ENCODE assay signal across 8 mouse cellular contexts in genomic region chr7:141474160-141474559, GRCm38 (mm10). TPM values are rescaled to one million over a fixed set of nuclear protein-coding genes. Genes with fewer than 3 reads are reported as not detected.
DNase-seq lines count a peak whose midpoint lies in the region; ATAC-seq and TF ChIP-seq lines count a peak whose summit lies in the region.
"Had no signal": no experiment of that assay in that cellular context is flagged by ENCODE, and none has a peak within 500 bp of the region (broad histone marks: within the 10 kb centered on the region; RNA-seq: fewer than 3 reads in every experiment).

No protein-coding gene starts in this region.

- no peak for TF ChIP-seq CTCF in lung, postnatal 0 days (IDR thresholded peaks at IDR 0.05)
- TF ChIP-seq CTCF in small intestine, adult 2 months (IDR thresholded peaks at IDR 0.05; ENCODE audit: extremely low read depth, insufficient read length, insufficient replicate concordance, low read depth, low read length): no peak

- no peaks in the 10 kb centered on the region for H3K27me3 ChIP-seq in lung, postnatal 0 days (replicated peaks; ENCODE audit: insufficient read depth, low read length)
- peaks cover 31% of the 10 kb centered on the region for H3K27me3 ChIP-seq in forebrain, embryonic 12.5 days
- H3K27me3 ChIP-seq in limb, embryonic 12.5 days: no peaks in the 10 kb centered on the region
- H3K27me3 ChIP-seq in small intestine, adult 2 months (ENCODE audit: control insufficient read depth, insufficient read depth, low read length): no peaks in the 10 kb centered on the region

- H3K9me3 ChIP-seq in lung, postnatal 0 days (ENCODE audit: low read length): no peaks in the 10 kb centered on the region
- no peaks in the 10 kb centered on the region for H3K9me3 ChIP-seq in forebrain, embryonic 12.5 days
- H3K9me3 ChIP-seq in limb, embryonic 12.5 days: no peaks in the 10 kb centered on the region

- peak overlapping the region; percentile 77 for H3K9ac ChIP-seq in lung, postnatal 0 days (replicated peaks; ENCODE audit: low read depth)
- H3K9ac ChIP-seq in forebrain, embryonic 12.5 days: peak overlapping the region; percentile 78
- peak overlapping the region; percentile 82 for H3K9ac ChIP-seq in limb, embryonic 12.5 days (replicated peaks)

- no peak for TF ChIP-seq POLR2A in small intestine, adult 2 months (IDR thresholded peaks at IDR 0.05; ENCODE audit: low read depth, low read length)

- H3K4me3 ChIP-seq in lung, postnatal 0 days (ENCODE audit: low read depth, low read length): peak overlapping the region; percentile 68
- peak overlapping the region; percentile 64 for H3K4me3 ChIP-seq in forebrain, embryonic 12.5 days (replicated peaks)
- H3K4me3 ChIP-seq in limb, embryonic 12.5 days (replicated peaks): peak overlapping the region; percentile 73
- peak overlapping the region; percentile 89 for H3K4me3 ChIP-seq in small intestine, adult 2 months (ENCODE audit: low read depth, low read length)

- H3K4me2 ChIP-seq in lung, postnatal 0 days (replicated peaks; ENCODE audit: low read depth, low read length): peak overlapping the region; percentile 94
- H3K4me2 ChIP-seq in forebrain, embryonic 12.5 days: peak overlapping the region; percentile 91
- H3K4me2 ChIP-seq in limb, embryonic 12.5 days: peak overlapping the region; percentile 92

- DNase-seq in lung, postnatal 0 days (ENCODE audit: low spot score): no peak
- DNase-seq in lung, postnatal 4 days: no peak
- DNase-seq in left cerebral cortex, postnatal 4 days: no peak
- no peak for DNase-seq in thymus, adult 18-20 months

- WGBS in lung, postnatal 0 days: 5% methylated on average over 5 of the region's 5 CpGs
- WGBS in forebrain, embryonic 12.5 days: 10% methylated on average over 5 of the region's 5 CpGs
- 10% methylated on average over 5 of the region's 5 CpGs for WGBS in limb, embryonic 12.5 days
- under 1% methylated on average over 5 of the region's 5 CpGs for WGBS in small intestine, adult 2 months

- no peak for TF ChIP-seq EP300 in lung, postnatal 0 days (IDR thresholded peaks at IDR 0.05)

- intact Hi-C loops in left cerebral cortex, postnatal 4 days (cut with DNase I): no loop called here

- H3K27ac ChIP-seq in lung, postnatal 0 days (ENCODE audit: low read length): no peak overlapping the region
- no peak overlapping the region for H3K27ac ChIP-seq in forebrain, embryonic 12.5 days
- no peak overlapping the region for H3K27ac ChIP-seq in limb, embryonic 12.5 days
- no peak overlapping the region for H3K27ac ChIP-seq in small intestine, adult 2 months (ENCODE audit: insufficient read depth, low read depth, low read length)

- ATAC-seq in lung, postnatal 0 days: no peak
- no peak for ATAC-seq in forebrain, embryonic 12.5 days (ENCODE audit: low FRiP score)
- ATAC-seq in limb, embryonic 12.5 days (ENCODE audit: insufficient number of reproducible peaks, insufficient read depth, low FRiP score, low TSS enrichment, low read depth): no peak

- H3K36me3 ChIP-seq in lung, postnatal 0 days (ENCODE audit: insufficient read depth, low read length): peaks cover 15% of the 10 kb centered on the region
- peaks cover 34% of the 10 kb centered on the region for H3K36me3 ChIP-seq in forebrain, embryonic 12.5 days (replicated peaks)
- peaks cover 35% of the 10 kb centered on the region for H3K36me3 ChIP-seq in limb, embryonic 12.5 days
- H3K36me3 ChIP-seq in small intestine, adult 2 months (ENCODE audit: control insufficient read depth, insufficient read depth, low read length): peaks cover 27% of the 10 kb centered on the region

- H3K4me1 ChIP-seq in lung, postnatal 0 days (ENCODE audit: insufficient read depth, low read depth, low read length): peaks cover 33% of the 10 kb centered on the region
- peaks cover 40% of the 10 kb centered on the region for H3K4me1 ChIP-seq in forebrain, embryonic 12.5 days
- peaks cover 52% of the 10 kb centered on the region for H3K4me1 ChIP-seq in limb, embryonic 12.5 days (replicated peaks)
- peaks cover 26% of the 10 kb centered on the region for H3K4me1 ChIP-seq in small intestine, adult 2 months (ENCODE audit: control insufficient read depth, insufficient read depth, insufficient read length, low read length)

RNA-seq across cellular contexts. Expression of gene Polr2l, which starts 0.8 kb away (rescaled TPM):
- 48.0 and 50.5 TPM in 2 replicates for polyA plus RNA-seq in lung, postnatal 0 days (2015; fragmentation: Nextera tagmentation; extraction: Ambion mirVana)
- 69.8 and 78.4 TPM in 2 replicates for polyA plus RNA-seq in forebrain, embryonic 12.5 days (2016; fragmentation: Nextera tagmentation; extraction: Ambion mirVana)
- 65.7 and 67.3 TPM in 2 replicates for polyA plus RNA-seq in limb, embryonic 12.5 days (2016; fragmentation: Nextera tagmentation; extraction: Ambion mirVana)
- 29.9 and 30.2 TPM in 2 replicates for polyA plus RNA-seq in small intestine, adult 2 months (2012; rRNA removed)
- 10 to 100 TPM; 38.5 to 40.1 TPM for total RNA-seq in left cerebral cortex, postnatal 4 days (2021)

RNA-seq across cellular contexts. Expression of gene Tspan4, which starts 0.9 kb away (rescaled TPM):
- polyA plus RNA-seq in lung, postnatal 0 days (2015; fragmentation: Nextera tagmentation; extraction: Ambion mirVana): 100 and 107 TPM in 2 replicates
- 18.8 and 24.2 TPM in 2 replicates for polyA plus RNA-seq in forebrain, embryonic 12.5 days (2016; fragmentation: Nextera tagmentation; extraction: Ambion mirVana)
- 24.8 and 33.0 TPM in 2 replicates for polyA plus RNA-seq in limb, embryonic 12.5 days (2016; fragmentation: Nextera tagmentation; extraction: Ambion mirVana)
- polyA plus RNA-seq in small intestine, adult 2 months (2012; rRNA removed): 15.7 and 16.1 TPM in 2 replicates
- total RNA-seq in left cerebral cortex, postnatal 4 days (2021): 10 to 100 TPM; 33.5 to 35.9 TPM

RNA-seq across cellular contexts. Expression of gene Cd151, which starts 7.0 kb away (rescaled TPM):
- polyA plus RNA-seq in lung, postnatal 0 days (2015; fragmentation: Nextera tagmentation; extraction: Ambion mirVana): 45.1 and 49.6 TPM in 2 replicates
- polyA plus RNA-seq in forebrain, embryonic 12.5 days (2016; fragmentation: Nextera tagmentation; extraction: Ambion mirVana): 13.9 and 18.2 TPM in 2 replicates
- 11.3 and 13.5 TPM in 2 replicates for polyA plus RNA-seq in limb, embryonic 12.5 days (2016; fragmentation: Nextera tagmentation; extraction: Ambion mirVana)
- 209 and 414 TPM in 2 replicates for polyA plus RNA-seq in small intestine, adult 2 months (2012; rRNA removed)
- total RNA-seq in left cerebral cortex, postnatal 4 days (2021): 10 to 100 TPM; 46.7 to 50.6 TPM

RNA-seq across cellular contexts. Expression of gene Cracr2b, which starts 13.3 kb away (rescaled TPM):
- polyA plus RNA-seq in lung, postnatal 0 days (2015; fragmentation: Nextera tagmentation; extraction: Ambion mirVana): 74.9 and 82.0 TPM in 2 replicates
- polyA plus RNA-seq in forebrain, embryonic 12.5 days (2016; fragmentation: Nextera tagmentation; extraction: Ambion mirVana): 4.0 and 4.3 TPM in 2 replicates
- 7.7 and 9.8 TPM in 2 replicates for polyA plus RNA-seq in limb, embryonic 12.5 days (2016; fragmentation: Nextera tagmentation; extraction: Ambion mirVana)
- 32.6 and 57.1 TPM in 2 replicates for polyA plus RNA-seq in small intestine, adult 2 months (2012; rRNA removed)
- 1 to 10 TPM; 4.4 to 4.9 TPM for total RNA-seq in left cerebral cortex, postnatal 4 days (2021)
- polyA plus RNA-seq: inflammation-experienced regulatory T-cells, adult 6 months had no signal

RNA-seq across cellular contexts. Expression of gene Pnpla2, which starts 19.2 kb away (rescaled TPM):
- 96.0 and 116 TPM in 2 replicates for polyA plus RNA-seq in lung, postnatal 0 days (2015; fragmentation: Nextera tagmentation; extraction: Ambion mirVana)
- 16.2 and 18.3 TPM in 2 replicates for polyA plus RNA-seq in forebrain, embryonic 12.5 days (2016; fragmentation: Nextera tagmentation; extraction: Ambion mirVana)
- 13.7 and 14.9 TPM in 2 replicates for polyA plus RNA-seq in limb, embryonic 12.5 days (2016; fragmentation: Nextera tagmentation; extraction: Ambion mirVana)
- polyA plus RNA-seq in small intestine, adult 2 months (2012; rRNA removed): 86.0 and 319 TPM in 2 replicates
- total RNA-seq in left cerebral cortex, postnatal 4 days (2021): 10 to 100 TPM; 13.9 to 16.0 TPM
